Mouse (Mus musculus) CH12.LX (cell line): ENCODE measurements around the gene Dtx1.
A peak's percentile ranks its signal among the peaks of the same experiment; 100 is the strongest.

ENCODE experiments used
- CHD1 ChIP-seq: IDR thresholded peaks from 2 replicates; pipeline ENCODE4 v1.6.1; 2012; ENCODE audit warnings: low read depth, low read length, improper control_type of control experiment, inconsistent platforms
- CTCF ChIP-seq, 2 experiments: IDR thresholded peaks in 1 of 2; conservative IDR thresholded peaks in 1 of 2; 2 replicates each; pipeline ENCODE4 v1.5.1; 2011 to 2012; ENCODE audit warnings: low read depth in 2 of 2, low read length in 2 of 2, improper control_type of control experiment in 1 of 2, inconsistent platforms in 1 of 2, mild to moderate bottlenecking in 1 of 2, moderate library complexity in 1 of 2
- IRF4 ChIP-seq: IDR thresholded peaks from 2 replicates; pipeline ENCODE4 v1.6.1; 2014; ENCODE audit warnings: low read depth, mild to moderate bottlenecking, inconsistent platforms, low read length, improper control_type of control experiment
- MYC ChIP-seq: IDR thresholded peaks from 2 replicates; pipeline ENCODE4 v1.6.1; 2011; ENCODE audit warnings: low read depth, mild to moderate bottlenecking, improper control_type of control experiment, low read length
- ZKSCAN1 ChIP-seq: IDR thresholded peaks from 2 replicates; pipeline ENCODE4 v1.6.1; 2012; ENCODE audit warnings: low read depth, inconsistent platforms, low read length, improper control_type of control experiment, borderline replicate concordance

DNA sequence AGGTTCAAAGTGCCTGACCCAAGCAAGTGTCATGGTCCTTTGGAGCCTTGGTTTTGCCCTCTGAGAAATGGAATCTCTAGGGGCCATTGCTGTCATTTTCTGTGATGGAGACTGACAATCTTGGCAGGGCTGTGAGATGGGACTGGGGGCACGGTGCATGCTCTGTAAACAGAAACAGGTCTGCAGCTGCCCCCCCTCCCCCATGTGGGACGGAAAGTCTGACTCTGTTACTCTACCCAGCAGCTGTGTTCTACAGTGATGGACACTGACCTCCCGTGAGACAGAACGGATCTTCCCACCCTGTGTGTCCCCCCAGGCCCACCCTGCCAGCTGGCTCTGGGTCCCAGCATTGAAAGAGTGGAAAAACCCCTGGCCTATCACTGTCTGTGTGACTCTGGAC, 21.3 kb downstream of the Dtx1 start:
- TF ChIP-seq MYC (no peak), CHD1 (no peak), IRF4 (peak; percentile 87), ZKSCAN1 (no peak), CTCF (conservative IDR thresholded peaks at IDR 0.05 in 1 of 2, IDR thresholded peaks at IDR 0.05 in 1 of 2; ENCODE audit: low read depth in 2 of 2, low read length in 2 of 2) (no peak)
